Mouse (Mus musculus): Measurements from ENCODE around the gene Ddx49. TPM values are rescaled to one million over a fixed set of nuclear protein-coding genes. Genes with fewer than 3 reads are reported as not detected.

The Ddx49 gene
- total and polyA plus RNA-seq, 2 experiments from 2014 or later: 46.6 to 49.3 TPM

- H3K36me3 ChIP-seq (ENCODE audit: insufficient read depth): peaks cover 48% of the 10 kb centered on the region
- no peak overlapping the region for H3K27ac ChIP-seq (ENCODE audit: low read depth, low read length)
- H3K9me3 ChIP-seq (ENCODE audit: low read length): no peaks in the 10 kb centered on the region
- peak; percentile 67 for TF ChIP-seq CTCF (IDR thresholded peaks at IDR 0.05; ENCODE audit: low read depth)
- H3K4me2 ChIP-seq (ENCODE audit: low read depth): no peak overlapping the region
- 52% methylated on average over 6 of the region's 6 CpGs for WGBS
- DNase-seq (peak; percentile 71), ATAC-seq (peak; percentile 87)
- no peak overlapping the region for H3K9ac ChIP-seq
- H3K4me1 ChIP-seq (ENCODE audit: insufficient read depth): no peaks in the 10 kb centered on the region
- H3K27me3 ChIP-seq (ENCODE audit: insufficient read depth, low read length): no peaks in the 10 kb centered on the region
- H3K4me3 ChIP-seq (ENCODE audit: low read depth, low read length): no peak overlapping the region
Observed at GRCm38 (mm10) chr8:70343696-70344095, 41.4 kb upstream of the Ddx49 start.

- 68% methylated on average over 7 of the region's 7 CpGs for WGBS
- Histone ChIP-seq H3K4me3 (ENCODE audit: low read depth, low read length) (no peak overlapping the region), H3K36me3 (ENCODE audit: insufficient read depth) (peaks cover 55% of the 10 kb centered on the region), H3K4me1 (ENCODE audit: insufficient read depth) (no peaks in the 10 kb centered on the region), H3K27me3 (ENCODE audit: insufficient read depth, low read length) (no peaks in the 10 kb centered on the region), H3K27ac (ENCODE audit: low read depth, low read length) (no peak overlapping the region), H3K9ac (no peak overlapping the region), H3K9me3 (ENCODE audit: low read length) (no peaks in the 10 kb centered on the region), H3K4me2 (ENCODE audit: low read depth) (no peak overlapping the region)
- ATAC-seq: no peak
- no peak for DNase-seq
- no peak for TF ChIP-seq CTCF (IDR thresholded peaks at IDR 0.05; ENCODE audit: low read depth)
Observed at GRCm38 (mm10) chr8:70343076-70343475, 40.8 kb upstream of the Ddx49 start.

- no peak for TF ChIP-seq CTCF (IDR thresholded peaks at IDR 0.05; ENCODE audit: low read depth)
- ATAC-seq: no peak
- Histone ChIP-seq H3K4me2 (ENCODE audit: low read depth) (no peak overlapping the region), H3K9me3 (ENCODE audit: low read length) (no peaks in the 10 kb centered on the region), H3K36me3 (ENCODE audit: insufficient read depth) (peaks cover 65% of the 10 kb centered on the region), H3K4me3 (ENCODE audit: low read depth, low read length) (no peak overlapping the region), H3K4me1 (ENCODE audit: insufficient read depth) (no peaks in the 10 kb centered on the region), H3K9ac (no peak overlapping the region), H3K27me3 (ENCODE audit: insufficient read depth, low read length) (no peaks in the 10 kb centered on the region), H3K27ac (ENCODE audit: low read depth, low read length) (no peak overlapping the region)
- no peak for DNase-seq
- 93% methylated on average over 14 of the region's 14 CpGs for WGBS
Observed at GRCm38 (mm10) chr8:70342007-70342406, 39.7 kb upstream of the Ddx49 start.

- H3K9ac ChIP-seq: no peak overlapping the region
- H3K9me3 ChIP-seq (ENCODE audit: low read length): no peaks in the 10 kb centered on the region
- H3K4me2 ChIP-seq (ENCODE audit: low read depth): no peak overlapping the region
- H3K4me3 ChIP-seq (ENCODE audit: low read depth, low read length): no peak overlapping the region
- no peaks in the 10 kb centered on the region for H3K27me3 ChIP-seq (ENCODE audit: insufficient read depth, low read length)
- H3K27ac ChIP-seq (ENCODE audit: low read depth, low read length): no peak overlapping the region
- no peaks in the 10 kb centered on the region for H3K4me1 ChIP-seq (ENCODE audit: insufficient read depth)
- peaks cover 76% of the 10 kb centered on the region for H3K36me3 ChIP-seq (ENCODE audit: insufficient read depth)
- no peak for ATAC-seq
- no peak for TF ChIP-seq CTCF (IDR thresholded peaks at IDR 0.05; ENCODE audit: low read depth)
- no peak for DNase-seq
- WGBS: 91% methylated on average over 7 of the region's 7 CpGs
Observed at GRCm38 (mm10) chr8:70340659-70341058, 38.4 kb upstream of the Ddx49 start.

- Histone ChIP-seq H3K4me2 (ENCODE audit: low read depth) (no peak overlapping the region), H3K27me3 (ENCODE audit: insufficient read depth, low read length) (no peaks in the 10 kb centered on the region), H3K4me1 (ENCODE audit: insufficient read depth) (no peaks in the 10 kb centered on the region), H3K27ac (ENCODE audit: low read depth, low read length) (no peak overlapping the region), H3K36me3 (ENCODE audit: insufficient read depth) (peaks cover 93% of the 10 kb centered on the region), H3K9me3 (ENCODE audit: low read length) (no peaks in the 10 kb centered on the region), H3K9ac (no peak overlapping the region), H3K4me3 (ENCODE audit: low read depth, low read length) (no peak overlapping the region)
- DNase-seq (no peak), ATAC-seq (no peak)
- TF ChIP-seq CTCF (IDR thresholded peaks at IDR 0.05; ENCODE audit: low read depth): no peak
- 93% methylated on average over 7 of the region's 7 CpGs for WGBS
Observed at GRCm38 (mm10) chr8:70338931-70339330, 36.6 kb upstream of the Ddx49 start.

GRCm38 (mm10) chr8:70332878-70333202, 30.6 kb upstream of the Ddx49 start:
- ATAC-seq: no peak
- Histone ChIP-seq H3K27ac (ENCODE audit: low read depth, low read length) (no peak overlapping the region), H3K4me3 (ENCODE audit: low read depth, low read length) (no peak overlapping the region), H3K36me3 (ENCODE audit: insufficient read depth) (peaks cover 89% of the 10 kb centered on the region), H3K27me3 (ENCODE audit: insufficient read depth, low read length) (no peaks in the 10 kb centered on the region), H3K9me3 (ENCODE audit: low read length) (no peaks in the 10 kb centered on the region), H3K9ac (no peak overlapping the region), H3K4me2 (ENCODE audit: low read depth) (no peak overlapping the region), H3K4me1 (ENCODE audit: insufficient read depth) (peaks cover 9% of the 10 kb centered on the region; the same call in 1 of the 2 replicates)
- TF ChIP-seq CTCF (IDR thresholded peaks at IDR 0.05; ENCODE audit: low read depth): no peak
- DNase-seq: no peak
- 88% methylated on average over 6 of the region's 6 CpGs for WGBS

GRCm38 (mm10) chr8:70332070-70332877, 30.0 kb upstream of the Ddx49 start:
- peaks cover 89% of the 10 kb centered on the region for H3K36me3 ChIP-seq (ENCODE audit: insufficient read depth)
- no peaks in the 10 kb centered on the region for H3K9me3 ChIP-seq (ENCODE audit: low read length)
- peak overlapping the region; percentile 18; the same call in 1 of the 2 replicates for H3K9ac ChIP-seq
- DNase-seq: peak; percentile 89
- H3K27ac ChIP-seq (ENCODE audit: low read depth, low read length): peak overlapping the region; percentile 45
- TF ChIP-seq CTCF (IDR thresholded peaks at IDR 0.05; ENCODE audit: low read depth): peak; percentile 88
- H3K4me1 ChIP-seq (ENCODE audit: insufficient read depth): peaks cover 9% of the 10 kb centered on the region; the same call in 1 of the 2 replicates
- no peaks in the 10 kb centered on the region for H3K27me3 ChIP-seq (ENCODE audit: insufficient read depth, low read length)
- WGBS: 23% methylated on average over 41 of the region's 41 CpGs
- no peak overlapping the region for H3K4me3 ChIP-seq (ENCODE audit: low read depth, low read length)
- peak overlapping the region; percentile 17; the same call in 1 of the 2 replicates for H3K4me2 ChIP-seq (ENCODE audit: low read depth)
- ATAC-seq: peak; percentile 80
